Mouse (Mus musculus) kidney, embryonic 16.5 days (tissue): Measurements from ENCODE around the gene Slit1. TPM values are rescaled to one million over a fixed set of nuclear protein-coding genes. Genes with fewer than 3 reads are reported as not detected.
A peak's percentile ranks its signal among the peaks of the same experiment; 100 is the strongest.

ENCODE experiments used
- ATAC-seq: fragments of 200-750 bp; cut with Nextera tagmentation; 2 replicates; pipeline ENCODE4 v1.8.0; 2017; ENCODE audit warnings: moderate TSS enrichment; ENCODE audit not compliant: low FRiP score, low TSS enrichment
- H3K27ac ChIP-seq: fragments of 300-500 bp; sonication (generic); 2 replicates; pipeline ENCODE4 v1.5.1; 2014; ENCODE audit warnings: low read length
- H3K27me3 ChIP-seq: fragments of 300-500 bp; sonication (generic); 2 replicates; pipeline ENCODE4 v1.6.1; 2014; ENCODE audit warnings: low read length, control low read depth, mixed read lengths; ENCODE audit not compliant: insufficient read depth
- H3K36me3 ChIP-seq: fragments of 300-500 bp; sonication (generic); 2 replicates; pipeline ENCODE4 v1.6.1; 2014; ENCODE audit warnings: low read length, control low read depth, mixed read lengths; ENCODE audit not compliant: insufficient read depth
- H3K4me1 ChIP-seq: fragments of 300-500 bp; sonication (generic); 2 replicates; pipeline ENCODE4 v1.6.1; 2014; ENCODE audit warnings: low read length, control low read depth, mixed read lengths; ENCODE audit not compliant: insufficient read depth
- H3K4me2 ChIP-seq: fragments of 300-500 bp; sonication (generic); replicated peaks from 2 replicates; pipeline ENCODE4 v1.6.1; 2014; ENCODE audit warnings: low read depth, low read length
- H3K4me3 ChIP-seq: fragments of 300-500 bp; sonication (generic); 2 replicates; pipeline ENCODE4 v1.5.1; 2014; ENCODE audit warnings: mild to moderate bottlenecking, low read length
- H3K9ac ChIP-seq: fragments of 300-500 bp; sonication (generic); replicated peaks from 2 replicates; pipeline ENCODE4 v1.6.1; 2014; ENCODE audit warnings: low read length
- H3K9me3 ChIP-seq: fragments of 300-500 bp; sonication (generic); 2 replicates; pipeline ENCODE4 v1.6.1; 2016; ENCODE audit warnings: low read length, control low read depth
- WGBS: fragments of 180-500 bp; shearing (Covaris S2); extraction: QIAGEN DNeasy Blood & Tissue Kit; methylation state at CpG from one replicate; pipeline ENCODE4 v1.1.7; 2014; 5-methylcytosine and 5-hydroxymethylcytosine counted together
- polyA plus RNA-seq: library from polyadenylated mRNA; unstranded; fragments of >200 nt; fragmentation: Nextera tagmentation; extraction: Ambion mirVana; gene quantifications from 2 replicates; pipeline ENCODE4 v1.2.1, GENCODE M21; 2015

Slit1 gene
- polyA plus RNA-seq, 1 experiment from 2014 or later: 6.4 TPM

- Histone ChIP-seq H3K27me3 (peaks cover 2% of the 10 kb centered on the region), H3K27ac (no peak overlapping the region), H3K36me3 (no peaks in the 10 kb centered on the region), H3K9me3 (no peaks in the 10 kb centered on the region), H3K9ac (no peak overlapping the region), H3K4me2 (no peak overlapping the region), H3K4me1 (peaks cover 14% of the 10 kb centered on the region), H3K4me3 (no peak overlapping the region)
- 56% methylated on average over 6 of the region's 6 CpGs for WGBS
- ATAC-seq: no peak
Measured at GRCm38 (mm10) chr19:41618153-41618657, 125.3 kb downstream of the Slit1 start.

- no peak overlapping the region for H3K9ac ChIP-seq
- 80% methylated on average over 13 of the region's 13 CpGs for WGBS
- no peak overlapping the region for H3K4me2 ChIP-seq
- H3K27ac ChIP-seq: no peak overlapping the region
- H3K4me1 ChIP-seq: peaks cover 14% of the 10 kb centered on the region
- H3K4me3 ChIP-seq: no peak overlapping the region
- ATAC-seq: no peak
- H3K9me3 ChIP-seq: no peaks in the 10 kb centered on the region
- peaks cover 2% of the 10 kb centered on the region for H3K27me3 ChIP-seq
- no peaks in the 10 kb centered on the region for H3K36me3 ChIP-seq
Measured at GRCm38 (mm10) chr19:41617102-41617501, 126.4 kb downstream of the Slit1 start.

GRCm38 (mm10) chr19:41616274-41616673 lies 127.2 kb downstream of the Slit1 start:
- H3K4me1 ChIP-seq: peaks cover 14% of the 10 kb centered on the region
- 0 out of 2 replicates have a peak overlapping the region, but pooled peaks have one; percentile 16 for H3K9ac ChIP-seq
- no peaks in the 10 kb centered on the region for H3K36me3 ChIP-seq
- H3K9me3 ChIP-seq: no peaks in the 10 kb centered on the region
- ATAC-seq: no peak
- no peak overlapping the region for H3K4me2 ChIP-seq
- 82% methylated on average over 6 of the region's 6 CpGs for WGBS
- H3K4me3 ChIP-seq: no peak overlapping the region
- H3K27me3 ChIP-seq: peaks cover 2% of the 10 kb centered on the region
- H3K27ac ChIP-seq: no peak overlapping the region

GRCm38 (mm10) chr19:41615606-41616224 lies 127.8 kb downstream of the Slit1 start:
- Histone ChIP-seq H3K4me3 (no peak overlapping the region), H3K9ac (0 out of 2 replicates have a peak overlapping the region, but pooled peaks have one; percentile 16), H3K36me3 (0 out of 2 replicates have a peak, but pooled peaks cover 2% of the 10 kb centered on the region), H3K27me3 (peaks cover 2% of the 10 kb centered on the region), H3K4me1 (peaks cover 14% of the 10 kb centered on the region), H3K9me3 (no peaks in the 10 kb centered on the region), H3K27ac (no peak overlapping the region), H3K4me2 (no peak overlapping the region)
- WGBS: 46% methylated on average over 11 of the region's 11 CpGs
- no peak for ATAC-seq

- Histone ChIP-seq H3K27me3 (peaks cover 2% of the 10 kb centered on the region), H3K9ac (no peak overlapping the region), H3K27ac (no peak overlapping the region), H3K4me2 (no peak overlapping the region), H3K36me3 (0 out of 2 replicates have a peak, but pooled peaks cover 3% of the 10 kb centered on the region), H3K4me3 (no peak overlapping the region), H3K4me1 (peaks cover 9% of the 10 kb centered on the region; the same call in 1 of the 2 replicates), H3K9me3 (no peaks in the 10 kb centered on the region)
- no peak for ATAC-seq
- WGBS: 36% methylated on average over 16 of the region's 16 CpGs
Measured at GRCm38 (mm10) chr19:41613325-41614087, 130.0 kb downstream of the Slit1 start.

GRCm38 (mm10) chr19:41611683-41612082 lies 131.8 kb downstream of the Slit1 start:
- WGBS: 61% methylated on average over 6 of the region's 6 CpGs
- no peaks in the 10 kb centered on the region for H3K9me3 ChIP-seq
- ATAC-seq: no peak

GRCm38 (mm10) chr19:41606208-41606987 lies 137.1 kb downstream of the Slit1 start:
- Histone ChIP-seq H3K4me1 (no peaks in the 10 kb centered on the region), H3K4me3 (no peak overlapping the region), H3K36me3 (0 out of 2 replicates have a peak, but pooled peaks cover 3% of the 10 kb centered on the region), H3K4me2 (no peak overlapping the region), H3K9me3 (no peaks in the 10 kb centered on the region), H3K9ac (no peak overlapping the region), H3K27me3 (no peaks in the 10 kb centered on the region), H3K27ac (no peak overlapping the region)
- ATAC-seq: no peak
- WGBS: 73% methylated on average over 10 of the region's 10 CpGs

More at GRCm38 (mm10) chr19:41611683-41612082, 131.8 kb downstream of the Slit1 start:
- H3K27me3 ChIP-seq: peaks cover 2% of the 10 kb centered on the region
- H3K4me2 ChIP-seq: no peak overlapping the region
- H3K27ac ChIP-seq: no peak overlapping the region
- H3K4me1 ChIP-seq: 0 out of 2 replicates have a peak, but pooled peaks cover 6% of the 10 kb centered on the region
- no peak overlapping the region for H3K4me3 ChIP-seq
- no peak overlapping the region for H3K9ac ChIP-seq
- 0 out of 2 replicates have a peak, but pooled peaks cover 3% of the 10 kb centered on the region for H3K36me3 ChIP-seq

- Histone ChIP-seq H3K36me3 (no peaks in the 10 kb centered on the region), H3K4me3 (no peak overlapping the region)
- ATAC-seq: no peak
Measured at GRCm38 (mm10) chr19:41600647-41601046, 142.8 kb downstream of the Slit1 start.

GRCm38 (mm10) chr19:41597170-41597894 lies 146.1 kb downstream of the Slit1 start:
- Histone ChIP-seq H3K4me1 (peaks cover 7% of the 10 kb centered on the region; the same call in 1 of the 2 replicates), H3K9me3 (no peaks in the 10 kb centered on the region), H3K4me3 (no peak overlapping the region), H3K9ac (no peak overlapping the region), H3K36me3 (no peaks in the 10 kb centered on the region), H3K27me3 (no peaks in the 10 kb centered on the region), H3K4me2 (no peak overlapping the region), H3K27ac (no peak overlapping the region)
- no peak for ATAC-seq
- 82% methylated on average over 6 of the region's 6 CpGs for WGBS

More at GRCm38 (mm10) chr19:41600647-41601046, 142.8 kb downstream of the Slit1 start:
- no peak overlapping the region for H3K4me2 ChIP-seq
- H3K27me3 ChIP-seq: no peaks in the 10 kb centered on the region
- no peaks in the 10 kb centered on the region for H3K9me3 ChIP-seq
- H3K27ac ChIP-seq: no peak overlapping the region
- H3K4me1 ChIP-seq: peaks cover 7% of the 10 kb centered on the region; the same call in 1 of the 2 replicates
- H3K9ac ChIP-seq: no peak overlapping the region
- 45% methylated on average over 11 of the region's 11 CpGs for WGBS
